Mouse (Mus musculus): ENCODE measurements at regions not wholly inside any gene's neighbourhood (a gene's known extent, or its start where the extent isn't known, plus 50 kb on each side); places are given as distances from the start of the nearest gene placed in this dataset.

- WGBS = 93% methylated on average over 4 of the region's 4 CpGs
- H3K9ac ChIP-seq (ENCODE audit: low read depth, low read length) = no peak overlapping the region
- no peak overlapping the region for H3K4me3 ChIP-seq (replicated peaks; ENCODE audit: low read depth, low read length)
- DNase-seq (ENCODE audit: low spot score) (no peak), ATAC-seq (replicated peaks; ENCODE audit: low FRiP score, low read depth) (no peak)
- no peaks in the 10 kb centered on the region for H3K27me3 ChIP-seq (ENCODE audit: insufficient read depth, low read length)
- no peak overlapping the region for H3K27ac ChIP-seq
- no peaks in the 10 kb centered on the region for H3K36me3 ChIP-seq (ENCODE audit: insufficient read depth, low read length)
- H3K4me1 ChIP-seq (replicated peaks; ENCODE audit: insufficient read depth, low read length) = no peaks in the 10 kb centered on the region
- no peak overlapping the region for H3K4me2 ChIP-seq (ENCODE audit: low read length)
- H3K9me3 ChIP-seq (replicated peaks; ENCODE audit: low read length) = no peaks in the 10 kb centered on the region
- no peak for TF ChIP-seq CTCF (IDR thresholded peaks at IDR 0.05; ENCODE audit: low read depth)
These were observed 225.1 kb downstream of the Lipi start for GRCm38 (mm10) chr16:75360791-75361190.

- no peak for ATAC-seq (replicated peaks; ENCODE audit: low FRiP score, low read depth)
These were observed 232.5 kb downstream of the Lipi start for GRCm38 (mm10) chr16:75353394-75353793.

GRCm38 (mm10) chr16:75344201-75344927 lies 241.5 kb downstream of the Lipi start:
- Histone ChIP-seq H3K4me3 (replicated peaks; ENCODE audit: low read depth, low read length) (no peak overlapping the region), H3K27me3 (ENCODE audit: insufficient read depth, low read length) (no peaks in the 10 kb centered on the region), H3K9me3 (replicated peaks; ENCODE audit: low read length) (no peaks in the 10 kb centered on the region), H3K27ac (no peak overlapping the region), H3K9ac (ENCODE audit: low read depth, low read length) (no peak overlapping the region), H3K4me1 (replicated peaks; ENCODE audit: insufficient read depth, low read length) (no peaks in the 10 kb centered on the region), H3K36me3 (ENCODE audit: insufficient read depth, low read length) (no peaks in the 10 kb centered on the region), H3K4me2 (ENCODE audit: low read length) (no peak overlapping the region)
- no peak for TF ChIP-seq CTCF (IDR thresholded peaks at IDR 0.05; ENCODE audit: low read depth)
- ATAC-seq (replicated peaks; ENCODE audit: low FRiP score, low read depth) (no peak; the same call in 1 of the 2 replicates), DNase-seq (ENCODE audit: low spot score) (no peak)
- 71% methylated on average over 8 of the region's 8 CpGs for WGBS

More at GRCm38 (mm10) chr16:75353394-75353793, 232.5 kb downstream of the Lipi start:
- no peak overlapping the region for H3K4me2 ChIP-seq (ENCODE audit: low read length)
- no peak overlapping the region for H3K27ac ChIP-seq
- H3K9me3 ChIP-seq (replicated peaks; ENCODE audit: low read length) = no peaks in the 10 kb centered on the region
- no peak overlapping the region for H3K4me3 ChIP-seq (replicated peaks; ENCODE audit: low read depth, low read length)
- H3K4me1 ChIP-seq (replicated peaks; ENCODE audit: insufficient read depth, low read length) = no peaks in the 10 kb centered on the region
- no peak for TF ChIP-seq CTCF (IDR thresholded peaks at IDR 0.05; ENCODE audit: low read depth)
- H3K27me3 ChIP-seq (ENCODE audit: insufficient read depth, low read length) = no peaks in the 10 kb centered on the region
- H3K9ac ChIP-seq (ENCODE audit: low read depth, low read length) = no peak overlapping the region
- no peaks in the 10 kb centered on the region for H3K36me3 ChIP-seq (ENCODE audit: insufficient read depth, low read length)
- WGBS = 90% methylated on average over 1 of the region's 1 CpGs
- no peak for DNase-seq (ENCODE audit: low spot score)

- 29% methylated on average over 11 of the region's 11 CpGs for WGBS
- TF ChIP-seq CTCF (IDR thresholded peaks at IDR 0.05; ENCODE audit: low read depth) = peak; percentile 72
These were observed 242.6 kb downstream of the Lipi start for GRCm38 (mm10) chr16:75343028-75343901.

GRCm38 (mm10) chr16:75334228-75334627 lies 251.6 kb downstream of the Lipi start:
- Histone ChIP-seq H3K4me2 (ENCODE audit: low read length) (no peak overlapping the region), H3K9ac (ENCODE audit: low read depth, low read length) (no peak overlapping the region), H3K27ac (no peak overlapping the region), H3K4me1 (replicated peaks; ENCODE audit: insufficient read depth, low read length) (no peaks in the 10 kb centered on the region), H3K4me3 (replicated peaks; ENCODE audit: low read depth, low read length) (no peak overlapping the region), H3K9me3 (replicated peaks; ENCODE audit: low read length) (no peaks in the 10 kb centered on the region), H3K27me3 (ENCODE audit: insufficient read depth, low read length) (no peaks in the 10 kb centered on the region), H3K36me3 (ENCODE audit: insufficient read depth, low read length) (no peaks in the 10 kb centered on the region)
- TF ChIP-seq CTCF (IDR thresholded peaks at IDR 0.05; ENCODE audit: low read depth) = no peak
- DNase-seq (ENCODE audit: low spot score) (no peak), ATAC-seq (replicated peaks; ENCODE audit: low FRiP score, low read depth) (no peak)
- WGBS = 82% methylated on average over 2 of the region's 2 CpGs

More at GRCm38 (mm10) chr16:75343028-75343901, 242.6 kb downstream of the Lipi start:
- Histone ChIP-seq H3K36me3 (ENCODE audit: insufficient read depth, low read length) (no peaks in the 10 kb centered on the region), H3K9me3 (replicated peaks; ENCODE audit: low read length) (no peaks in the 10 kb centered on the region), H3K27me3 (ENCODE audit: insufficient read depth, low read length) (no peaks in the 10 kb centered on the region), H3K4me2 (ENCODE audit: low read length) (peak overlapping the region; percentile 34), H3K4me1 (replicated peaks; ENCODE audit: insufficient read depth, low read length) (no peaks in the 10 kb centered on the region), H3K4me3 (replicated peaks; ENCODE audit: low read depth, low read length) (no peak overlapping the region), H3K9ac (ENCODE audit: low read depth, low read length) (no peak overlapping the region), H3K27ac (no peak overlapping the region)
- no peak; the same call in 1 of the 2 replicates for ATAC-seq (replicated peaks; ENCODE audit: low FRiP score, low read depth)
- DNase-seq (ENCODE audit: low spot score) = peak; percentile 71

- DNase-seq (ENCODE audit: low spot score) (no peak), ATAC-seq (replicated peaks; ENCODE audit: low FRiP score, low read depth) (no peak)
- Histone ChIP-seq H3K36me3 (ENCODE audit: insufficient read depth, low read length) (no peaks in the 10 kb centered on the region), H3K9ac (ENCODE audit: low read depth, low read length) (no peak overlapping the region), H3K9me3 (replicated peaks; ENCODE audit: low read length) (no peaks in the 10 kb centered on the region), H3K4me2 (ENCODE audit: low read length) (no peak overlapping the region), H3K27me3 (ENCODE audit: insufficient read depth, low read length) (no peaks in the 10 kb centered on the region), H3K4me1 (replicated peaks; ENCODE audit: insufficient read depth, low read length) (no peaks in the 10 kb centered on the region), H3K4me3 (replicated peaks; ENCODE audit: low read depth, low read length) (no peak overlapping the region), H3K27ac (no peak overlapping the region)
- no peak for TF ChIP-seq CTCF (IDR thresholded peaks at IDR 0.05; ENCODE audit: low read depth)
- 82% methylated on average over 5 of the region's 5 CpGs for WGBS
These were observed 252.1 kb downstream of the Lipi start for GRCm38 (mm10) chr16:75333750-75334149.

Data from kidney, postnatal 0 days (tissue).